Mouse (Mus musculus) limb, embryonic 11.5 days (tissue): ENCODE data around the gene Scp2d1. TPM values are rescaled to one million over a fixed set of nuclear protein-coding genes. Genes with fewer than 3 reads are reported as not detected.

Experiments used
- polyA plus RNA-seq: library from polyadenylated mRNA; unstranded; fragments of >200 nt; fragmentation: Nextera tagmentation; extraction: Ambion mirVana; gene quantifications from 2 replicates; pipeline ENCODE4 v1.2.1, GENCODE M21; 2014

The Scp2d1 gene
- polyA plus RNA-seq, 1 experiment from 2014 or later: not detected

Other genes with a start within 250 kb of the Scp2d1 start
- gene Smim26, start 229.6 kb upstream of the Scp2d1 start, polyA plus RNA-seq: 35.6 and 39.7 TPM in 2 replicates
- gene Dtd1, start 223.8 kb upstream of the Scp2d1 start, polyA plus RNA-seq: 32.3 and 40.7 TPM in 2 replicates